Mouse (Mus musculus) spleen, adult 2 months (tissue): ENCODE data around the gene 9130023H24Rik. TPM values are rescaled to one million over a fixed set of nuclear protein-coding genes. Genes with fewer than 3 reads are reported as not detected.

ENCODE experiments used
- DNase-seq, 2 experiments: peaks; one replicate each; pipeline versions ENCODE4 v3.0.0 to v3.0.0-alpha.2; 2012 to 2021; ENCODE audit warnings: low spot score in 2 of 2, low read depth in 1 of 2
- H3K27ac ChIP-seq: fragments of 200-500 bp; 2 replicates; pipeline ENCODE4 v1.5.1; 2012; ENCODE audit warnings: low read length, inconsistent platforms; ENCODE audit not compliant: insufficient read depth
- H3K27me3 ChIP-seq: fragments of 200-500 bp; 2 replicates; pipeline ENCODE4 v1.6.1; 2012; ENCODE audit warnings: mild to moderate bottlenecking, moderate library complexity, low read length, inconsistent platforms; ENCODE audit not compliant: control insufficient read depth, insufficient read depth
- H3K36me3 ChIP-seq: fragments of 200-500 bp; 2 replicates; pipeline ENCODE4 v1.6.1; 2012; ENCODE audit warnings: mild to moderate bottlenecking, low read length, inconsistent platforms; ENCODE audit not compliant: control insufficient read depth, insufficient read depth
- H3K4me1 ChIP-seq: fragments of 200-500 bp; 2 replicates; pipeline ENCODE4 v1.6.1; 2011; ENCODE audit warnings: inconsistent platforms; ENCODE audit not compliant: control insufficient read depth, insufficient read depth, insufficient read length
- H3K4me3 ChIP-seq: fragments of 200-500 bp; 2 replicates; pipeline ENCODE4 v1.5.1; 2011; ENCODE audit warnings: mild to moderate bottlenecking, inconsistent platforms; ENCODE audit not compliant: insufficient read depth, insufficient read length; ENCODE audit errors: extremely low read depth
- CTCF ChIP-seq: fragments of 200-500 bp; IDR thresholded peaks from 2 replicates; pipeline ENCODE4 v1.5.1; 2011; ENCODE audit warnings: mild to moderate bottlenecking, inconsistent platforms; ENCODE audit not compliant: insufficient read depth, insufficient read length, insufficient replicate concordance; ENCODE audit errors: extremely low read depth
- POLR2A ChIP-seq: fragments of 200-500 bp; IDR thresholded peaks from 2 replicates; pipeline ENCODE4 v1.6.1; 2011; ENCODE audit warnings: low read depth, low read length, inconsistent platforms
- whole genome bisulfite sequencing: fragments of 180-500 bp; shearing (Covaris S2); methylation state at CpG from one replicate; pipeline ENCODE4 v1.1.7; 2018; 5-methylcytosine and 5-hydroxymethylcytosine counted together
- polyA plus RNA-seq: library from polyadenylated mRNA; depleted of rRNA; stranded (reverse); fragments of >200 nt; gene quantifications from 2 replicates; pipeline ENCODE4 v1.2.3, GENCODE M21; 2012

Gene 9130023H24Rik
- polyA plus RNA-seq, 1 experiment, result 1.4 TPM

GRCm38 (mm10) chr7:128271496-128271895 lies 33.7 kb upstream of the 9130023H24Rik start:
- H3K36me3 ChIP-seq, result peaks cover 25% of the 10 kb centered on the region
- TF ChIP-seq POLR2A (no peak), CTCF (no peak)
- no peak for DNase-seq
- no peak overlapping the region for H3K4me3 ChIP-seq
- H3K27me3 ChIP-seq, result no peaks in the 10 kb centered on the region
- no peak overlapping the region for H3K27ac ChIP-seq
- H3K4me1 ChIP-seq, result no peaks in the 10 kb centered on the region
- 93% methylated on average over 9 of the region's 9 CpGs for WGBS

GRCm38 (mm10) chr7:128270431-128270850 lies 32.6 kb upstream of the 9130023H24Rik start:
- no peaks in the 10 kb centered on the region for H3K4me1 ChIP-seq
- DNase-seq, result no peak
- H3K27ac ChIP-seq, result no peak overlapping the region
- TF ChIP-seq CTCF (no peak), POLR2A (no peak)
- WGBS, result 73% methylated on average over 13 of the region's 13 CpGs
- no peak overlapping the region for H3K4me3 ChIP-seq
- H3K36me3 ChIP-seq, result peaks cover 19% of the 10 kb centered on the region
- H3K27me3 ChIP-seq, result no peaks in the 10 kb centered on the region

DNA sequence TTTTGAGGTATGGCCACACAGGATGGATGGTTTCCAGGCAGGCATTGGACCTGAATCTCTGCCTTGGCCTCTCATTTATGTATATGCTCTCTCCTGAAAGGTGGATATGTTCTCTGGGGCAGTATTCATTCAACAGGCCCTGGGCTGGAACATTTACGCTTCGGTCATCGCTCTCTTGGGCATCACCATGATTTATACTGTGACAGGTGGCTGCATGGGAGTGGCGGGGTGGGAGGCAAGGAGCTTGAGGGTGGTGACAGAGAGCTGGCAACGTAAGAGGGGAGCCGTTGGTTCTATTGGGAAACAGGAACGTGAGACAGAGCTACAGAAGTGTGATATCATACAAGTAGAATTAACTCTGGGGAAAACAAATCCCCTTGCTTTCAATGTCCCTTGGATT lies 30.0 kb upstream of the 9130023H24Rik start:
- H3K36me3 ChIP-seq, result peaks cover 9% of the 10 kb centered on the region
- H3K27ac ChIP-seq, result no peak overlapping the region
- DNase-seq, result no peak
- no peaks in the 10 kb centered on the region for H3K27me3 ChIP-seq
- H3K4me3 ChIP-seq, result no peak overlapping the region
- H3K4me1 ChIP-seq, result no peaks in the 10 kb centered on the region
- WGBS, result 81% methylated on average over 7 of the region's 7 CpGs
- TF ChIP-seq CTCF, result no peak
- no peak for TF ChIP-seq POLR2A

- DNase-seq, result no peak
- no peak overlapping the region for H3K4me3 ChIP-seq
- H3K36me3 ChIP-seq, result peaks cover 8% of the 10 kb centered on the region
- H3K4me1 ChIP-seq, result no peaks in the 10 kb centered on the region
- no peak overlapping the region for H3K27ac ChIP-seq
- no peaks in the 10 kb centered on the region for H3K27me3 ChIP-seq
- 68% methylated on average over 13 of the region's 13 CpGs for WGBS
- TF ChIP-seq CTCF, result no peak
- no peak for TF ChIP-seq POLR2A
These were observed 29.6 kb upstream of the 9130023H24Rik start for GRCm38 (mm10) chr7:128267391-128267790.

GRCm38 (mm10) chr7:128266056-128266455 lies 28.2 kb upstream of the 9130023H24Rik start:
- Histone ChIP-seq H3K27ac (no peak overlapping the region), H3K4me3 (no peak overlapping the region), H3K36me3 (no peaks in the 10 kb centered on the region), H3K27me3 (no peaks in the 10 kb centered on the region), H3K4me1 (no peaks in the 10 kb centered on the region)
- TF ChIP-seq CTCF, result no peak
- 80% methylated on average over 5 of the region's 5 CpGs for WGBS
- DNase-seq, result no peak

- Histone ChIP-seq H3K36me3 (no peaks in the 10 kb centered on the region), H3K4me1 (no peaks in the 10 kb centered on the region), H3K27me3 (no peaks in the 10 kb centered on the region), H3K27ac (no peak within 1 kb of the TSS), H3K4me3 (no peak within 1 kb of the TSS)
- TF ChIP-seq POLR2A (no peak), CTCF (no peak)
- DNase-seq, result no peak
- 89% methylated on average over 6 of the region's 6 CpGs for WGBS
These were observed 27.6 kb upstream of the 9130023H24Rik start, which contains the start of gene Slc5a2 for GRCm38 (mm10) chr7:128265411-128265810. Gene Slc5a2 (plus strand): TSS chr7:128265657.

DNA sequence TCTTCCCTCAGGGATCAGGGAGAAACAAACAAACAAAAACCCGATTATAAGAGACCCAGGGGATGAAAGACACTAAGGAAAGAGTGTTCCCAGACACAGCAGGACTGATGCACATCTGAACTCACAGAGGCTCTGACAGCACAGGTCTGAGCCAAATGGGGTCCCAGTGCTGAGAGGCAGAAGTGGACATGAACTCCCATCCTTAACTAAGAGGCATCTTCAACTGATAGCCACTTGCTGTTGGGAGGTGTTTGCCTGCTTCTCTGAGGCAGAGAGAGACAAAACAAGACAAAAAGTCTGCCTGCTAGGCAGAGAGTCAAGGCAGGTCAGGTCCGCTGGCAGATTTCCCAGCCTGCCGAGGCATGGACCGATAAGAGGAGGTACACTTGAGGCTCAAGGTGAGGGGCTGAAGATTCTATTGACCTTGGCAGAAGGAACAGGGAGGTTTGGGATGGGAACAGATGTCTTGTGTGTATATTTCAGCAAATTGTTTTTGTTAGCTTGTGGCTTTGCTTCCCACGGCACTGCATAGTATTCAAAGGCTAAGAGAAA lies 19.0 kb upstream of the 9130023H24Rik start:
- Histone ChIP-seq H3K27ac (no peak overlapping the region), H3K4me1 (no peaks in the 10 kb centered on the region), H3K36me3 (peaks cover 4% of the 10 kb centered on the region; the same call in 1 of the 2 replicates), H3K27me3 (no peaks in the 10 kb centered on the region; the same call in 1 of the 2 replicates), H3K4me3 (no peak overlapping the region)
- TF ChIP-seq CTCF (no peak), POLR2A (no peak)
- WGBS, result 70% methylated on average over 5 of the region's 5 CpGs
- DNase-seq, result no peak
